Mouse (Mus musculus) intestine, postnatal 0 days (tissue): ENCODE results near the gene Zfp90. TPM values are rescaled to one million over a fixed set of nuclear protein-coding genes. Genes with fewer than 3 reads are reported as not detected.

Source experiments
- ATAC-seq: fragments of 200-750 bp; cut with Nextera tagmentation; 2 replicates; pipeline ENCODE4 v1.8.0; 2017; ENCODE audit warnings: mild to moderate bottlenecking, moderate TSS enrichment, moderate library complexity
- H3K27ac ChIP-seq: fragments of 300-500 bp; sonication (generic); 2 replicates; pipeline ENCODE4 v1.5.1; 2014; ENCODE audit warnings: mild to moderate bottlenecking, low read depth, low read length, moderate library complexity
- H3K27me3 ChIP-seq: fragments of 300-500 bp; sonication (generic); replicated peaks from 2 replicates; pipeline ENCODE4 v1.6.1; 2014; ENCODE audit warnings: low read length, mixed read lengths; ENCODE audit not compliant: control insufficient read depth, insufficient read depth
- H3K36me3 ChIP-seq: fragments of 300-500 bp; sonication (generic); 2 replicates; pipeline ENCODE4 v1.6.1; 2014; ENCODE audit warnings: mild to moderate bottlenecking, moderate library complexity; ENCODE audit not compliant: control insufficient read depth, insufficient read depth
- H3K4me1 ChIP-seq: fragments of 300-500 bp; sonication (generic); replicated peaks from 2 replicates; pipeline ENCODE4 v1.6.1; 2014; ENCODE audit warnings: antibody characterized with exemption, low read length, mixed read lengths; ENCODE audit not compliant: control insufficient read depth, insufficient read depth
- H3K4me2 ChIP-seq: fragments of 300-500 bp; sonication (generic); replicated peaks from 2 replicates; pipeline ENCODE4 v1.6.1; 2014; ENCODE audit warnings: low read depth, mild to moderate bottlenecking, moderate library complexity
- H3K4me3 ChIP-seq: fragments of 300-500 bp; sonication (generic); 2 replicates; pipeline ENCODE4 v1.5.1; 2014; ENCODE audit warnings: low read depth, low read length
- H3K9ac ChIP-seq: fragments of 300-500 bp; sonication (generic); 2 replicates; pipeline ENCODE4 v1.6.1; 2014; ENCODE audit warnings: mild to moderate bottlenecking, low read depth, low read length
- H3K9me3 ChIP-seq: fragments of 300-500 bp; sonication (generic); 2 replicates; pipeline ENCODE4 v1.6.1; 2016; ENCODE audit warnings: mixed run types; ENCODE audit not compliant: control insufficient read depth
- CTCF ChIP-seq: sonication (generic); IDR thresholded peaks from 2 replicates; pipeline ENCODE4 v1.5.1; 2016; ENCODE audit warnings: low read depth, mild to moderate bottlenecking, control low read depth, antibody characterized with exemption, moderate library complexity
- WGBS: fragments of 180-500 bp; shearing (Covaris S2); extraction: QIAGEN DNeasy Blood & Tissue Kit; methylation state at CpG from one replicate; pipeline ENCODE4 v1.1.7; 2014; 5-methylcytosine and 5-hydroxymethylcytosine counted together
- polyA plus RNA-seq: library from polyadenylated mRNA; unstranded; fragments of >200 nt; fragmentation: Nextera tagmentation; extraction: Ambion mirVana; gene quantifications from 2 replicates; pipeline ENCODE4 v1.2.1, GENCODE M21; 2015

Zfp90 gene
- polyA plus RNA-seq, 1 experiment from 2014 or later = 5.6 TPM

- no peak overlapping the region for H3K27ac ChIP-seq
- no peaks in the 10 kb centered on the region for H3K27me3 ChIP-seq
- H3K9ac ChIP-seq = no peak overlapping the region
- H3K4me3 ChIP-seq = no peak overlapping the region
- H3K4me2 ChIP-seq = no peak overlapping the region
- 84% methylated on average over 6 of the region's 6 CpGs for WGBS
- no peaks in the 10 kb centered on the region for H3K9me3 ChIP-seq
- no peaks in the 10 kb centered on the region for H3K36me3 ChIP-seq
- no peak for ATAC-seq
- H3K4me1 ChIP-seq = no peaks in the 10 kb centered on the region
- TF ChIP-seq CTCF = no peak
Observed at GRCm38 (mm10) chr8:106463795-106464194, 48.7 kb downstream of the Zfp90 start.

- H3K9ac ChIP-seq = no peak overlapping the region
- no peaks in the 10 kb centered on the region for H3K4me1 ChIP-seq
- no peak overlapping the region for H3K4me2 ChIP-seq
- WGBS = 55% methylated on average over 7 of the region's 7 CpGs
- H3K27ac ChIP-seq = no peak overlapping the region
- ATAC-seq = no peak
- no peak overlapping the region for H3K4me3 ChIP-seq
- no peak for TF ChIP-seq CTCF
- no peaks in the 10 kb centered on the region for H3K9me3 ChIP-seq
- H3K36me3 ChIP-seq = no peaks in the 10 kb centered on the region
- H3K27me3 ChIP-seq = no peaks in the 10 kb centered on the region
Observed at GRCm38 (mm10) chr8:106469485-106469884, 54.4 kb downstream of the Zfp90 start.

- no peaks in the 10 kb centered on the region for H3K36me3 ChIP-seq
- no peaks in the 10 kb centered on the region for H3K27me3 ChIP-seq
- no peaks in the 10 kb centered on the region for H3K9me3 ChIP-seq
- no peak overlapping the region for H3K9ac ChIP-seq
- no peak for TF ChIP-seq CTCF
- no peak for ATAC-seq
- no peak overlapping the region for H3K4me3 ChIP-seq
- H3K4me2 ChIP-seq = no peak overlapping the region
- H3K4me1 ChIP-seq = no peaks in the 10 kb centered on the region
- 72% methylated on average over 5 of the region's 5 CpGs for WGBS
- no peak overlapping the region for H3K27ac ChIP-seq
Observed at GRCm38 (mm10) chr8:106474001-106474400, 58.9 kb downstream of the Zfp90 start.

Other genes with a start within 250 kb of the Zfp90 start
- 18.0 and 18.4 TPM in 2 replicates for gene Slc7a6, start 246.5 kb upstream of the Zfp90 start, polyA plus RNA-seq
- gene Slc7a6os, start 204.4 kb upstream of the Zfp90 start, polyA plus RNA-seq = 17.0 and 21.0 TPM in 2 replicates
- 11.7 and 12.2 TPM in 2 replicates for gene Prmt7, start 204.4 kb upstream of the Zfp90 start, polyA plus RNA-seq
- gene Smpd3, start 77.3 kb upstream of the Zfp90 start, polyA plus RNA-seq = 10.6 and 11.8 TPM in 2 replicates
- not detected in 2 replicates for gene 6030452D12Rik, start 85.2 kb downstream of the Zfp90 start, polyA plus RNA-seq
- 2.9 and 3.6 TPM in 2 replicates for gene Cdh3, start 95.6 kb downstream of the Zfp90 start, polyA plus RNA-seq
- 8.8 and 9.2 TPM in 2 replicates for gene Gm10073, start 158.1 kb downstream of the Zfp90 start, polyA plus RNA-seq
- 82.1 and 88.1 TPM in 2 replicates for gene Cdh1, start 188.0 kb downstream of the Zfp90 start, polyA plus RNA-seq